Mouse (Mus musculus): ENCODE results near the gene Slc39a5. TPM values are rescaled to one million over a fixed set of nuclear protein-coding genes. Genes with fewer than 3 reads are reported as not detected.

Gene Slc39a5
- total and polyA plus RNA-seq, 2 experiments from 2014 or later: not detected

- Histone ChIP-seq H3K4me2 (ENCODE audit: low read depth, low read length) (no peak overlapping the region), H3K27ac (ENCODE audit: low read depth) (no peak overlapping the region), H3K9ac (replicated peaks; ENCODE audit: low read depth, low read length) (no peak overlapping the region), H3K36me3 (replicated peaks; ENCODE audit: control insufficient read depth, insufficient read depth, low read length) (peaks cover 90% of the 10 kb centered on the region), H3K4me1 (ENCODE audit: control insufficient read depth, insufficient read depth) (peaks cover 14% of the 10 kb centered on the region), H3K4me3 (ENCODE audit: low read depth, low read length) (no peak overlapping the region), H3K27me3 (ENCODE audit: control insufficient read depth, insufficient read depth, low read length) (no peaks in the 10 kb centered on the region), H3K9me3 (replicated peaks; ENCODE audit: control insufficient read depth, low read length) (no peaks in the 10 kb centered on the region)
- WGBS: 91% methylated on average over 8 of the region's 8 CpGs
- DNase-seq (ENCODE audit: low spot score): no peak
- ATAC-seq (ENCODE audit: insufficient read depth, low read depth): no peak
- TF ChIP-seq EP300 (IDR thresholded peaks at IDR 0.05; ENCODE audit: low read depth): no peak
- no peak for TF ChIP-seq CTCF (IDR thresholded peaks at IDR 0.05; ENCODE audit: low read depth)
Measured at GRCm38 (mm10) chr10:128382482-128382881, 18.5 kb downstream of the Slc39a5 start.

- Histone ChIP-seq H3K4me2 (ENCODE audit: low read depth, low read length) (no peak overlapping the region), H3K27ac (ENCODE audit: low read depth) (no peak overlapping the region), H3K4me3 (ENCODE audit: low read depth, low read length) (no peak overlapping the region), H3K9ac (replicated peaks; ENCODE audit: low read depth, low read length) (no peak overlapping the region), H3K36me3 (replicated peaks; ENCODE audit: control insufficient read depth, insufficient read depth, low read length) (peaks cover 71% of the 10 kb centered on the region), H3K4me1 (ENCODE audit: control insufficient read depth, insufficient read depth) (peaks cover 14% of the 10 kb centered on the region), H3K9me3 (replicated peaks; ENCODE audit: control insufficient read depth, low read length) (no peaks in the 10 kb centered on the region), H3K27me3 (ENCODE audit: control insufficient read depth, insufficient read depth, low read length) (no peaks in the 10 kb centered on the region)
- DNase-seq (ENCODE audit: low spot score) (no peak), ATAC-seq (ENCODE audit: insufficient read depth, low read depth) (no peak)
- TF ChIP-seq EP300 (IDR thresholded peaks at IDR 0.05; ENCODE audit: low read depth) (no peak), CTCF (IDR thresholded peaks at IDR 0.05; ENCODE audit: low read depth) (no peak)
- WGBS: 88% methylated on average over 5 of the region's 5 CpGs
Measured at GRCm38 (mm10) chr10:128380565-128380964, 20.5 kb downstream of the Slc39a5 start.

- WGBS: 89% methylated on average over 7 of the region's 7 CpGs
- Histone ChIP-seq H3K9me3 (replicated peaks; ENCODE audit: control insufficient read depth, low read length) (no peaks in the 10 kb centered on the region), H3K4me3 (ENCODE audit: low read depth, low read length) (no peak overlapping the region), H3K4me1 (ENCODE audit: control insufficient read depth, insufficient read depth) (peaks cover 14% of the 10 kb centered on the region), H3K27me3 (ENCODE audit: control insufficient read depth, insufficient read depth, low read length) (no peaks in the 10 kb centered on the region), H3K4me2 (ENCODE audit: low read depth, low read length) (no peak overlapping the region), H3K36me3 (replicated peaks; ENCODE audit: control insufficient read depth, insufficient read depth, low read length) (peaks cover 58% of the 10 kb centered on the region), H3K9ac (replicated peaks; ENCODE audit: low read depth, low read length) (no peak overlapping the region), H3K27ac (ENCODE audit: low read depth) (no peak overlapping the region)
- TF ChIP-seq CTCF (IDR thresholded peaks at IDR 0.05; ENCODE audit: low read depth) (no peak), EP300 (IDR thresholded peaks at IDR 0.05; ENCODE audit: low read depth) (no peak)
- ATAC-seq (ENCODE audit: insufficient read depth, low read depth) (no peak), DNase-seq (ENCODE audit: low spot score) (no peak)
Measured at GRCm38 (mm10) chr10:128379260-128379659, 21.8 kb downstream of the Slc39a5 start.

- ATAC-seq (ENCODE audit: insufficient read depth, low read depth): no peak
- Histone ChIP-seq H3K4me3 (ENCODE audit: low read depth, low read length) (no peak overlapping the region), H3K4me1 (ENCODE audit: control insufficient read depth, insufficient read depth) (peaks cover 14% of the 10 kb centered on the region), H3K4me2 (ENCODE audit: low read depth, low read length) (peak overlapping the region; percentile 68), H3K9ac (replicated peaks; ENCODE audit: low read depth, low read length) (peak overlapping the region; percentile 92; the same call in 1 of the 2 replicates), H3K27ac (ENCODE audit: low read depth) (no peak overlapping the region), H3K36me3 (replicated peaks; ENCODE audit: control insufficient read depth, insufficient read depth, low read length) (peaks cover 50% of the 10 kb centered on the region), H3K27me3 (ENCODE audit: control insufficient read depth, insufficient read depth, low read length) (no peaks in the 10 kb centered on the region), H3K9me3 (replicated peaks; ENCODE audit: control insufficient read depth, low read length) (no peaks in the 10 kb centered on the region)
- no peak for TF ChIP-seq CTCF (IDR thresholded peaks at IDR 0.05; ENCODE audit: low read depth)
- TF ChIP-seq EP300 (IDR thresholded peaks at IDR 0.05; ENCODE audit: low read depth): no peak
- WGBS: 57% methylated on average over 3 of the region's 3 CpGs
- DNase-seq (ENCODE audit: low spot score): no peak
Measured at GRCm38 (mm10) chr10:128378462-128378861, 22.6 kb downstream of the Slc39a5 start.

- Histone ChIP-seq H3K9ac (replicated peaks; ENCODE audit: low read depth, low read length) (peak overlapping the region; percentile 92), H3K4me2 (ENCODE audit: low read depth, low read length) (peak overlapping the region; percentile 68), H3K4me3 (ENCODE audit: low read depth, low read length) (peak overlapping the region; percentile 85), H3K27me3 (ENCODE audit: control insufficient read depth, insufficient read depth, low read length) (no peaks in the 10 kb centered on the region), H3K27ac (ENCODE audit: low read depth) (peak overlapping the region; percentile 84), H3K9me3 (replicated peaks; ENCODE audit: control insufficient read depth, low read length) (no peaks in the 10 kb centered on the region), H3K4me1 (ENCODE audit: control insufficient read depth, insufficient read depth) (peaks cover 14% of the 10 kb centered on the region), H3K36me3 (replicated peaks; ENCODE audit: control insufficient read depth, insufficient read depth, low read length) (peaks cover 46% of the 10 kb centered on the region)
- 65% methylated on average over 14 of the region's 14 CpGs for WGBS
- DNase-seq (ENCODE audit: low spot score) (no peak), ATAC-seq (ENCODE audit: insufficient read depth, low read depth) (no peak)
- no peak for TF ChIP-seq EP300 (IDR thresholded peaks at IDR 0.05; ENCODE audit: low read depth)
- TF ChIP-seq CTCF (IDR thresholded peaks at IDR 0.05; ENCODE audit: low read depth): no peak
Measured at GRCm38 (mm10) chr10:128377940-128378448, 23.0 kb downstream of the Slc39a5 start.

Data from heart, postnatal 0 days (tissue).